Mouse (Mus musculus) kidney, adult 2 months (tissue): ENCODE data around the gene Mlana.

ENCODE experiments used
- CTCF ChIP-seq: fragments of 200-500 bp; conservative IDR thresholded peaks from 2 replicates; pipeline ENCODE4 v1.5.1; 2011; ENCODE audit warnings: low read depth, mild to moderate bottlenecking, control low read depth, low read length, moderate library complexity, mixed read lengths; ENCODE audit not compliant: insufficient read depth, insufficient read length
- POLR2A ChIP-seq: fragments of 200-500 bp; IDR thresholded peaks from one replicate; pipeline ENCODE4 v1.6.1; 2011; ENCODE audit warnings: low read depth, low read length, control low read depth

GRCm38 (mm10) chr19:29648550-29648914, 49.1 kb upstream of the Mlana start:
- TF ChIP-seq CTCF (no peak), POLR2A (no peak)
